Mouse (Mus musculus) monocyte, adult 5-6 weeks (primary cell): ENCODE results near the gene Lima1. TPM values are rescaled to one million over a fixed set of nuclear protein-coding genes. Genes with fewer than 3 reads are reported as not detected.
A peak's percentile ranks its signal among the peaks of the same experiment; 100 is the strongest.

Source experiments
- ATAC-seq: fragments of 153-309, 156-312 bp; replicated peaks from 2 replicates; pipeline ENCODE4 v1.8.0; 2017; ENCODE audit warnings: mild to moderate bottlenecking; ENCODE audit not compliant: low TSS enrichment, insufficient number of reproducible peaks, severe bottlenecking, poor library complexity, low FRiP score
- total RNA-seq: library from RNA; stranded (forward); fragments of 200-1000, 200-491, 200-594 nt; gene quantifications from 3 replicates; pipeline ENCODE4 v1.2.3, GENCODE M21; 2017

Lima1 gene
- total RNA-seq, 1 experiment from 2014 or later: 31.4 TPM

- no peak for ATAC-seq
These were observed 57.7 kb downstream of the Lima1 start for GRCm38 (mm10) chr15:99817343-99818235.

DNA sequence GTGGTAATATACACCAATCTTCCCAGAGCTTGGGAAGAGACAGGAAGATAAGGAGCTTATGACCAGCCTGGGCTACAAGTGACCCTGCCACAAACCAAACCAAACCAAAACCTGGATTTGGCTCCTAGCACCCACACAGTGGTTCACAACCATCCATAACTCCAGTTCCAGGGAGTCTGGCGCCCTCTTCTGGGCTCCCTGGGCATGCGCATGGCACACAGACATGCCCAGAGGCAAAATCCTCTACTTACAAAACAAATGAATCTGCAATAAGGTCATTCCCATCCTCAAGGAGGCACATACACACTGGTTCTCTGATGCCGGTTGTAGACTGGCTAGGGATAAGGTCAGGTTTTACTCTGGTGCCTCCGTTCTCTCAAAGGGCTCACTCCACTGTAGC is 59.3 kb downstream of the Lima1 start:
- ATAC-seq: no peak

- ATAC-seq: peak; percentile 84
These were observed 60.5 kb downstream of the Lima1 start for GRCm38 (mm10) chr15:99814554-99815260.

- ATAC-seq: no peak
These were observed 61.6 kb downstream of the Lima1 start for GRCm38 (mm10) chr15:99813639-99814038.

GRCm38 (mm10) chr15:99812097-99812496 is 63.2 kb downstream of the Lima1 start:
- no peak for ATAC-seq

- no peak for ATAC-seq
These were observed 67.2 kb downstream of the Lima1 start for GRCm38 (mm10) chr15:99807776-99808735.

GRCm38 (mm10) chr15:99806171-99806570 is 69.1 kb downstream of the Lima1 start:
- no peak for ATAC-seq

DNA sequence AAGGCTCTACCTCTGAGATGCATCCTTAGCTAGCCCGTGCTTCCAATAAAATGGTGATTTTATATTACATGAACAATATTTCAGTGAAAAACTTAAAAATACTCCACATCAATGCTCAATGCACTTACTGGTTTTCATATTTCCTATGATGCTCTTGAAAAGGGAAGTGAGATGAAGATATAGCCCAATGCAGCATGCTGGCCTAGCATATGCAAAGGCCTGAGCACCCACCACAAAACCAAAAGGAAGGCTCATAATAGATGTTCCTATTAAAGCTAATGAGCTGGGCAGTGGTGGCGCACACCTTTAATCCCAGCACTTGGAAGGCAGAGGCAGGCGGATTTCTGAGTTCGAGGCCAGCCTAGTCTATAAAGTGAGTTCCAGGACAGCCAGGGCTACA is 69.6 kb downstream of the Lima1 start:
- ATAC-seq: no peak

DNA sequence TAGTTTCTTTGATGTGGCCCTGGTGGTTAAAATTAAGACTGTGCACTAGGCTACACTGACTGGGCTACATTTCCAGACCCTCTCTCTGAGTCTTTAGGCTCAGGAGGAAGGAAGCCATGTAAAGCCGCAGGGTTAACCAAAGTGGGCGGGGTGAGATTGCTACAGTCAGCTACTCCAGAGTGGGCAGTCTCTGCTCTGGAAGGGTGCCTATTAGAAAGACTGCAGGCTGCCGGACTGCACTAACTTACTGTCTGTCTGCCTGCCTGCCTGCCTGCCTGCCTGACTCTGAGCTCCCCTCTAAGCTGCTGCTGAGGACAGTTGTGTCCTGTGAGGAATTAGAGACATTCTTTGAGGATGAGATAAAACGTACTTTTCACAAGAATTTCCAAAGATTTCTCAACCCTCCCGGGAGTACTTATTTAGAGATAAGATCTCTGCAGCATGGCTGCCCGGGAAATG is 72.0 kb downstream of the Lima1 start:
- ATAC-seq: peak; percentile 67

- no peak for ATAC-seq
These were observed 73.2 kb downstream of the Lima1 start for GRCm38 (mm10) chr15:99801885-99802572.

GRCm38 (mm10) chr15:99799706-99800105 is 75.5 kb downstream of the Lima1 start:
- no peak for ATAC-seq

DNA sequence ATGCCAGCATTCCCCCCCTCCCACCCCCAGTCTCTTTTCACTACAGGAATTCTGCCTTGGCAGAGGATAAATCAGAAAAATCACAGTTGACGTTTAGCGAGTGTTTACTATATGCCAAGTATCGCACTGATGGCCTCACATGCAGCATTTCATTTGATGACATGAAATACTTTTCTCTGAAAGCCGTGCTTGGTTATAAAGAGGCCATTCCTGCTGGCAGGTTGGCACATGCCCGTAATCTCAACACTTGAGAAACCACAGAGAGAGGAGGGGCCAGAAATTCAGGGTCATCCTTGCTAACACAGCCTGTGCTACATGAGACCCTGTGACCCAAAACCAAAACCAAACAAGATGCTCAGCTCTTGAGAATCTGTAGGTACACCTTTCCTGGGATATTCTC is 77.4 kb downstream of the Lima1 start:
- ATAC-seq: no peak

- no peak for ATAC-seq
These were observed 78.5 kb downstream of the Lima1 start for GRCm38 (mm10) chr15:99796735-99797134.

DNA sequence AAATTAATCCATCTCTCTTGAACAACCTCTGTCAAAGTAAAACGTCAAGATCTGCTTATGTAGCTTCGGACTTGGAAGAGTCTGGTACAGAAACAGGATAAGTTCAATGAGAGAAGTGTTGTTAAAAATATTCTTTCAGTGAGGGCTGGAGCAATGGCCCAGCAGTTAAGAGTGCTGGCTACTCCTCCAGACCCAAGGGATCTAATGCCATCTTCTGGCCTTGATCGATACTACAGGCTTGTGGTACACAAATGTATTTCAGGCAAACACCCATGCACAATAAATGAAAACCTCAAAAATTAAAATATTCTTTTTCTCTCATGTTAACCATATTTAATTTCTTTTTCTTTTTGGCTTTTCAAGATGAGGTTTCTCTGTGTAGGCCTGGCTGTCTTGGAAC is 79.2 kb downstream of the Lima1 start:
- ATAC-seq: no peak

- no peak for ATAC-seq
These were observed 82.9 kb downstream of the Lima1 start for GRCm38 (mm10) chr15:99792221-99792815.

GRCm38 (mm10) chr15:99791003-99791402 is 84.3 kb downstream of the Lima1 start:
- ATAC-seq: no peak

DNA sequence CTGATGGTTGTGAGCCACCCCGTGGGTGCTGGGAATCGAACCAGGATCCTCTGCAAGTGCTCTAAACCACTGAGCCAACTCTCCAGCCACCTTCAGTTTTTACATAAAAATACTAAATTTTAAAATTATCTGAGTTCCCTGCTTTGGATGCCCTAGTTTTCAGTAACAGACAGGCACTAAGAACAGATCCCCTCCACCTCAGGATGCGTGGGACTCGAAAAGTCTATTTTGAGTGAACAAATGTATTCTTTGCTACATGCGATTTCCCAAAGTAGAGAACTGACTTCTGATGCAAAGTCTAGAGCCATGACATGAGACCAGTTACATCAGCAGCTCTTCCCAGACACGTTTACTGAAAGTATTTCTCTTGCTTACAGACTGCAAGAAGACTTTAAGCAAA is 84.8 kb downstream of the Lima1 start:
- no peak for ATAC-seq

DNA sequence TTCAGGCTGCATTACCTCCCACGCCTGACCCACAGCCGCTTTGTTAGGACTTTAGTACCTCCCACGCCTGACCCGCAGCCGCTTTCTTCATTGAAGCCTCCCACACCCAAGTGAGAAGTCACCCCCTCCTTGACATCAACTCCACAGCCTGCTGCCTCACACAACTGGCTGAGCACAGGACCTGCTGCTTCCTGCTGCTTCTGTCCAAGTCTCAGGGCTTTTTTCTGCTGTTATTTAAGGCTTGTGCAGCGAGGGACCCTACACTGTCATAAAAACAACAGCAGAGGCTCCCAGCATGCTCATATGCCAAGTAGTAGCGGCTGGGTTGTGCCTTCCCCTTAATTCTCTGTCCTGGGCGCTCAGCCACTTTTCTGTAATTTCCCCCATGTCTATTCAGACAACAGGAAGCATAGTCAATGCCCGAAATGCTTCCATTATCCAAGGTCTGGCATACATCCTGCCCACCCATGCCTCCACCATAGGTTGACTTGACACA is 87.6 kb downstream of the Lima1 start:
- ATAC-seq: no peak
